In genomic region chr2:26574862-26575261, GRCm38 (mm10) we compare ENCODE assay signal across 15 mouse cellular contexts. TPM values are rescaled to one million over a fixed set of nuclear protein-coding genes. Genes with fewer than 3 reads are reported as not detected.
DNase-seq lines count a peak whose midpoint lies in the region; ATAC-seq lines count a peak whose summit lies in the region.
"Had no signal": no experiment of that assay in that cellular context is flagged by ENCODE, and none has a peak within 500 bp of the region (broad histone marks: within the 10 kb centered on the region; RNA-seq: fewer than 3 reads in every experiment).

No protein-coding gene starts in this region.

- DNase-seq in kidney, postnatal 10 days = no peak
- no peak for DNase-seq in liver, embryonic 11.5 days (ENCODE audit: low spot score)
- no peak for DNase-seq in frontal cortex, postnatal 10 days (ENCODE audit: low spot score in 2 of 2)
- DNase-seq: cerebellum, adult 11-12 months; kidney, adult 9 months; thymus, postnatal 14 days had no signal

- no peak overlapping the region for H3K4me2 ChIP-seq in heart, embryonic 14.5 days (ENCODE audit: low read length)
- H3K4me2 ChIP-seq in heart, embryonic 11.5 days = no peak overlapping the region
- H3K4me2 ChIP-seq in kidney, embryonic 16.5 days (replicated peaks; ENCODE audit: low read depth, low read length) = no peak overlapping the region
- H3K4me2 ChIP-seq in liver, embryonic 11.5 days = peak overlapping the region; percentile 71
- H3K4me2 ChIP-seq: limb, embryonic 13.5 days; stomach, embryonic 15.5 days had no signal

- H3K4me3 ChIP-seq in heart, embryonic 14.5 days (ENCODE audit: control insufficient read depth in 1 of 2, insufficient read depth in 1 of 2, low read depth in 1 of 2, low read length in 2 of 2) = no peak overlapping the region
- H3K4me3 ChIP-seq in heart, embryonic 11.5 days (ENCODE audit: low read depth, low read length) = no peak overlapping the region
- no peak overlapping the region for H3K4me3 ChIP-seq in kidney, embryonic 16.5 days (ENCODE audit: low read length)
- no peak overlapping the region for H3K4me3 ChIP-seq in brown adipose tissue, adult 24 weeks (ENCODE audit: insufficient read depth, low read depth, low read length)
- no peak overlapping the region for H3K4me3 ChIP-seq in liver, embryonic 11.5 days (ENCODE audit: low read depth, low read length)
- H3K4me3 ChIP-seq: limb, embryonic 13.5 days; stomach, embryonic 15.5 days had no signal

- peaks cover 55 to 57% of the 10 kb centered on the region in 2 experiments for H3K4me1 ChIP-seq in heart, embryonic 14.5 days (ENCODE audit: control insufficient read depth in 2 of 2, insufficient read depth in 2 of 2, low read length in 2 of 2)
- H3K4me1 ChIP-seq in heart, embryonic 11.5 days (ENCODE audit: control insufficient read depth, insufficient read depth, low read length) = peaks cover 53% of the 10 kb centered on the region
- peaks cover 19% of the 10 kb centered on the region for H3K4me1 ChIP-seq in kidney, embryonic 16.5 days (ENCODE audit: insufficient read depth, low read length)
- H3K4me1 ChIP-seq in brown adipose tissue, adult 24 weeks (ENCODE audit: control insufficient read depth, insufficient read depth, insufficient read length, low read length) = peaks cover 43% of the 10 kb centered on the region
- peaks cover 82% of the 10 kb centered on the region for H3K4me1 ChIP-seq in liver, embryonic 11.5 days (replicated peaks; ENCODE audit: control insufficient read depth, insufficient read depth, low read length)

- H3K9ac ChIP-seq in heart, embryonic 14.5 days (ENCODE audit: low read length) = no peak overlapping the region
- H3K9ac ChIP-seq in heart, embryonic 11.5 days (ENCODE audit: low read depth, low read length) = no peak overlapping the region
- H3K9ac ChIP-seq in kidney, embryonic 16.5 days (replicated peaks; ENCODE audit: low read length) = no peak overlapping the region
- peak overlapping the region; percentile 80 for H3K9ac ChIP-seq in liver, embryonic 11.5 days (ENCODE audit: low read depth, low read length)
- H3K9ac ChIP-seq: limb, embryonic 13.5 days; stomach, embryonic 15.5 days had no signal

- no peak for ATAC-seq in heart, embryonic 14.5 days (ENCODE audit: insufficient number of reproducible peaks, insufficient read depth, low FRiP score, low read depth)
- no peak for ATAC-seq in heart, embryonic 11.5 days (replicated peaks; ENCODE audit: insufficient number of reproducible peaks, low FRiP score, low TSS enrichment)
- ATAC-seq in kidney, embryonic 16.5 days (ENCODE audit: low FRiP score, low TSS enrichment) = no peak
- no peak for ATAC-seq in liver, embryonic 11.5 days (replicated peaks; ENCODE audit: low FRiP score)
- ATAC-seq: activated CD4-positive, CD25-positive, alpha-beta regulatory T cell, adult 4 months had no signal

- WGBS in heart, embryonic 14.5 days = 45% methylated on average over 5 of the region's 5 CpGs
- WGBS in heart, embryonic 11.5 days (ENCODE audit: insufficient replicate concordance) = 43% methylated on average over 5 of the region's 5 CpGs
- WGBS in kidney, embryonic 16.5 days = 81% methylated on average over 5 of the region's 5 CpGs
- WGBS in liver, embryonic 11.5 days = 48% methylated on average over 5 of the region's 5 CpGs

- no peaks in the 10 kb centered on the region for H3K27me3 ChIP-seq in heart, embryonic 14.5 days (ENCODE audit: control insufficient read depth, insufficient read depth, low read length)
- no peaks in the 10 kb centered on the region for H3K27me3 ChIP-seq in heart, embryonic 11.5 days (ENCODE audit: control insufficient read depth, insufficient read depth, low read length)
- no peaks in the 10 kb centered on the region for H3K27me3 ChIP-seq in kidney, embryonic 16.5 days (ENCODE audit: insufficient read depth, low read length)
- no peaks in the 10 kb centered on the region for H3K27me3 ChIP-seq in liver, embryonic 11.5 days (replicated peaks; ENCODE audit: control insufficient read depth, insufficient read depth, low read length)
- H3K27me3 ChIP-seq: limb, embryonic 13.5 days; stomach, embryonic 15.5 days had no signal

- H3K36me3 ChIP-seq in heart, embryonic 14.5 days (ENCODE audit: control insufficient read depth, insufficient read depth, low read length) = no peaks in the 10 kb centered on the region
- H3K36me3 ChIP-seq in heart, embryonic 11.5 days (ENCODE audit: control insufficient read depth, insufficient read depth, low read length) = no peaks in the 10 kb centered on the region
- no peaks in the 10 kb centered on the region for H3K36me3 ChIP-seq in kidney, embryonic 16.5 days (ENCODE audit: insufficient read depth, low read length)
- H3K36me3 ChIP-seq in liver, embryonic 11.5 days (ENCODE audit: control insufficient read depth, insufficient read depth, low read length) = no peaks in the 10 kb centered on the region
- H3K36me3 ChIP-seq: limb, embryonic 13.5 days; stomach, embryonic 15.5 days had no signal

- peak overlapping the region; percentile 29 to 86; a peak in 3 of 4 replicates for H3K27ac ChIP-seq in heart, embryonic 14.5 days (replicated peaks in 1 of 2; ENCODE audit: control insufficient read depth in 1 of 2, insufficient read depth in 1 of 2, low read depth in 2 of 2, low read length in 2 of 2)
- no peak overlapping the region; the same call in none of the 2 replicates for H3K27ac ChIP-seq in heart, embryonic 11.5 days (ENCODE audit: low read depth, low read length)
- peak overlapping the region; percentile 33; the same call in 1 of the 2 replicates for H3K27ac ChIP-seq in kidney, embryonic 16.5 days (ENCODE audit: low read length)
- H3K27ac ChIP-seq in brown adipose tissue, adult 24 weeks (replicated peaks; ENCODE audit: low read depth, low read length) = peak overlapping the region; percentile 99
- H3K27ac ChIP-seq in liver, embryonic 11.5 days (ENCODE audit: low read depth, low read length) = peak overlapping the region; percentile 96
- H3K27ac ChIP-seq: limb, embryonic 13.5 days had no signal

- no peaks in the 10 kb centered on the region for H3K9me3 ChIP-seq in heart, embryonic 14.5 days (ENCODE audit: control insufficient read depth, low read length)
- H3K9me3 ChIP-seq in heart, embryonic 11.5 days (replicated peaks; ENCODE audit: control insufficient read depth, low read length) = no peaks in the 10 kb centered on the region
- no peaks in the 10 kb centered on the region for H3K9me3 ChIP-seq in kidney, embryonic 16.5 days (ENCODE audit: low read length)
- H3K9me3 ChIP-seq in liver, embryonic 11.5 days (ENCODE audit: control insufficient read depth, low read length) = no peaks in the 10 kb centered on the region
- H3K9me3 ChIP-seq: limb, embryonic 13.5 days; megakaryocyte, embryonic 14.5 days; stomach, embryonic 15.5 days had no signal

RNA-seq across cellular contexts. Expression of gene Egfl7, which starts 5.0 kb away (rescaled TPM):
- 161 and 177 TPM in 2 replicates for polyA plus RNA-seq in heart, embryonic 14.5 days (2014; fragmentation: Nextera tagmentation; extraction: Ambion mirVana)
- polyA plus RNA-seq in heart, embryonic 11.5 days (2014; fragmentation: Nextera tagmentation; extraction: Ambion mirVana) = 145 and 157 TPM in 2 replicates
- polyA plus RNA-seq in kidney, embryonic 16.5 days (2015; fragmentation: Nextera tagmentation; extraction: Ambion mirVana) = 257 and 266 TPM in 2 replicates
- 75.5 and 80.4 TPM in 2 replicates for polyA plus RNA-seq in brown adipose tissue, adult 24 weeks (2012; ENCODE audit: insufficient read depth, insufficient read length, missing spikeins)
- polyA plus RNA-seq in liver, embryonic 11.5 days (2014; fragmentation: Nextera tagmentation; extraction: Ambion mirVana) = 161 and 181 TPM in 2 replicates

RNA-seq across cellular contexts. Expression of gene Gm20532, which starts 11.6 kb away (rescaled TPM):
- polyA plus RNA-seq in heart, embryonic 14.5 days (2014; fragmentation: Nextera tagmentation; extraction: Ambion mirVana) = not detected in 2 replicates
- polyA plus RNA-seq in heart, embryonic 11.5 days (2014; fragmentation: Nextera tagmentation; extraction: Ambion mirVana) = not detected in 2 replicates
- polyA plus RNA-seq in kidney, embryonic 16.5 days (2015; fragmentation: Nextera tagmentation; extraction: Ambion mirVana) = not detected in 2 replicates
- polyA plus RNA-seq in brown adipose tissue, adult 24 weeks (2012; ENCODE audit: insufficient read depth, insufficient read length, missing spikeins) = not detected in 2 replicates
- not detected in 2 replicates for polyA plus RNA-seq in liver, embryonic 11.5 days (2014; fragmentation: Nextera tagmentation; extraction: Ambion mirVana)
- polyA plus RNA-seq: activated CD4-positive, CD25-positive, alpha-beta regulatory T cell, adult 4 months; limb, embryonic 13.5 days; small intestine, adult 2 months; stomach, embryonic 15.5 days had no signal

RNA-seq across cellular contexts. Expression of gene Agpat2, which starts 29.4 kb away (rescaled TPM):
- polyA plus RNA-seq in heart, embryonic 14.5 days (2014; fragmentation: Nextera tagmentation; extraction: Ambion mirVana) = 24.0 and 24.7 TPM in 2 replicates
- 15.7 and 20.6 TPM in 2 replicates for polyA plus RNA-seq in heart, embryonic 11.5 days (2014; fragmentation: Nextera tagmentation; extraction: Ambion mirVana)
- 53.0 and 57.0 TPM in 2 replicates for polyA plus RNA-seq in kidney, embryonic 16.5 days (2015; fragmentation: Nextera tagmentation; extraction: Ambion mirVana)
- 2,029 and 2,407 TPM in 2 replicates for polyA plus RNA-seq in brown adipose tissue, adult 24 weeks (2012; ENCODE audit: insufficient read depth, insufficient read length, missing spikeins)
- 36.1 and 40.1 TPM in 2 replicates for polyA plus RNA-seq in liver, embryonic 11.5 days (2014; fragmentation: Nextera tagmentation; extraction: Ambion mirVana)

RNA-seq across cellular contexts. Expression of gene Fam69b, which starts 53.4 kb away (rescaled TPM):
- polyA plus RNA-seq in heart, embryonic 14.5 days (2014; fragmentation: Nextera tagmentation; extraction: Ambion mirVana) = 13.3 and 15.2 TPM in 2 replicates
- 13.4 and 14.9 TPM in 2 replicates for polyA plus RNA-seq in heart, embryonic 11.5 days (2014; fragmentation: Nextera tagmentation; extraction: Ambion mirVana)
- 39.3 and 40.3 TPM in 2 replicates for polyA plus RNA-seq in kidney, embryonic 16.5 days (2015; fragmentation: Nextera tagmentation; extraction: Ambion mirVana)
- 24.4 and 49.4 TPM in 2 replicates for polyA plus RNA-seq in brown adipose tissue, adult 24 weeks (2012; ENCODE audit: insufficient read depth, insufficient read length, missing spikeins)
- polyA plus RNA-seq in liver, embryonic 11.5 days (2014; fragmentation: Nextera tagmentation; extraction: Ambion mirVana) = 10.5 and 11.1 TPM in 2 replicates

RNA-seq across cellular contexts. Expression of gene Notch1, which starts 58.4 kb away (rescaled TPM):
- 21.2 and 21.6 TPM in 2 replicates for polyA plus RNA-seq in heart, embryonic 14.5 days (2014; fragmentation: Nextera tagmentation; extraction: Ambion mirVana)
- 20.9 and 23.5 TPM in 2 replicates for polyA plus RNA-seq in heart, embryonic 11.5 days (2014; fragmentation: Nextera tagmentation; extraction: Ambion mirVana)
- polyA plus RNA-seq in kidney, embryonic 16.5 days (2015; fragmentation: Nextera tagmentation; extraction: Ambion mirVana) = 23.7 and 27.0 TPM in 2 replicates
- polyA plus RNA-seq in brown adipose tissue, adult 24 weeks (2012; ENCODE audit: insufficient read depth, insufficient read length, missing spikeins) = 5.6 and 8.9 TPM in 2 replicates
- 7.1 and 10.5 TPM in 2 replicates for polyA plus RNA-seq in liver, embryonic 11.5 days (2014; fragmentation: Nextera tagmentation; extraction: Ambion mirVana)

Comparison
In these comparisons a context has a peak if more than half of its experiments do, and no peak if none do; other contexts are left out.
1. RNA of gene Agpat2, which starts 29.4 kb away (polyA plus RNA-seq): 2,029 to 2,407 TPM in brown adipose tissue, adult 24 weeks; 53.0 to 57.0 TPM in kidney, embryonic 16.5 days, 36.1 to 40.1 TPM in liver, embryonic 11.5 days, 24.0 to 24.7 TPM in heart, embryonic 14.5 days and 15.7 to 20.6 TPM in heart, embryonic 11.5 days; every median in the first group is over 10 times any median in the second.